In the genomic region with DNA sequence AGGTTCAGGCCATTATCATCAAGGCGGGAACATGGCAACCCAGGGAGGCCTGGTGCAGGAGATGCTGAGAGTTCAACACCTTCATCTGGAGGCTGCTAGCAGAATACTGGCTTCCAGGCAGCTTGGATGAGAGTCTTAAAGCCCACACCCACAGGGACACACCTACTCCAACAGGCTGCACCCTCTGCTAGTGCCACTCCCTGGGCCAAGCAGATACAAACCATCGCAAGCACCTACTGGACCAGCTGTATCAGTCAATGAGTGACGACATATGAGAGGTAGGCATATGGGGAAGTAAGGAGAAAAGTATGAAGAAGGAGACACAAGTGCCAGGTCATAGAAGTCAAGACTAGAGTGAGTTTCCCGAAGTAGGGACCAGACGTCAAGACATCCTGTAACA, we compare ENCODE assay signal across 25 mouse cellular contexts. TPM values are rescaled to one million over a fixed set of nuclear protein-coding genes. Genes with fewer than 3 reads are reported as not detected.
DNase-seq lines count a peak whose midpoint lies in the region; ATAC-seq and TF ChIP-seq lines count a peak whose summit lies in the region.
"Had no signal": no experiment of that assay in that cellular context is flagged by ENCODE, and none has a peak within 500 bp of the region (broad histone marks: within the 10 kb centered on the region; RNA-seq: fewer than 3 reads in every experiment).

No protein-coding gene starts in this region.

- TF ChIP-seq EP300 in stomach, postnatal 0 days (optimal IDR thresholded peaks at IDR 0.05), result no peak

- H3K27ac ChIP-seq in liver, embryonic 15.5 days (replicated peaks), result peak overlapping the region; percentile 94
- H3K27ac ChIP-seq in stomach, postnatal 0 days (replicated peaks), result no peak overlapping the region
- H3K27ac ChIP-seq in midbrain, embryonic 14.5 days (replicated peaks; ENCODE audit: low read depth, low read length), result no peak overlapping the region
- H3K27ac ChIP-seq: embryonic facial prominence, embryonic 10.5 days; forebrain, embryonic 13.5 days; heart, embryonic 13.5 days; hindbrain, postnatal 0 days; lung, embryonic 15.5 days; midbrain, embryonic 13.5 days had no signal

- H3K27me3 ChIP-seq in liver, embryonic 15.5 days, result no peaks in the 10 kb centered on the region
- H3K27me3 ChIP-seq in stomach, postnatal 0 days (ENCODE audit: control insufficient read depth, insufficient read depth, low read length), result no peaks in the 10 kb centered on the region
- H3K27me3 ChIP-seq in midbrain, embryonic 14.5 days (ENCODE audit: control insufficient read depth, insufficient read depth, low read length), result no peaks in the 10 kb centered on the region
- H3K27me3 ChIP-seq: forebrain, embryonic 13.5 days; heart, embryonic 13.5 days; lung, embryonic 15.5 days; megakaryocyte, embryonic 14.5 days; midbrain, embryonic 13.5 days had no signal

- peak; percentile 65 for DNase-seq in c-Kit-negative CD71-positive TER-119-positive erythroid progenitor cells, embryonic 14.5 days (ENCODE audit: low read depth, low spot score)
- peak; percentile 34 for DNase-seq in stomach, postnatal 0 days (ENCODE audit: low spot score)
- no peak for DNase-seq in right cerebral cortex, postnatal 36 days (ENCODE audit: low spot score in 2 of 2)
- DNase-seq in heart, adult 9 months (ENCODE audit: low spot score in 2 of 2), result no peak
- DNase-seq in midbrain, embryonic 14.5 days, result no peak
- DNase-seq: adrenal gland, postnatal 14 days; cerebellum, adult 11 months; cerebellum, postnatal 10 days; gastrocnemius, postnatal 36 days; heart, postnatal 14 days; kidney, adult 9 months; kidney, postnatal 4 days; lung, postnatal 36 days; right cerebral cortex, postnatal 14 days had no signal

- peak overlapping the region; percentile 66 for H3K4me2 ChIP-seq in liver, embryonic 15.5 days
- no peak overlapping the region for H3K4me2 ChIP-seq in stomach, postnatal 0 days (replicated peaks; ENCODE audit: low read depth)
- no peak overlapping the region for H3K4me2 ChIP-seq in midbrain, embryonic 14.5 days (ENCODE audit: low read length)
- H3K4me2 ChIP-seq: forebrain, embryonic 13.5 days; heart, embryonic 13.5 days; lung, embryonic 15.5 days; midbrain, embryonic 13.5 days had no signal

- 40% methylated on average over 5 of the region's 5 CpGs for WGBS in liver, embryonic 15.5 days (ENCODE audit: insufficient replicate concordance)
- 72% methylated on average over 5 of the region's 5 CpGs for WGBS in stomach, postnatal 0 days
- 86% methylated on average over 5 of the region's 5 CpGs for WGBS in midbrain, embryonic 14.5 days

- H3K36me3 ChIP-seq in liver, embryonic 15.5 days (replicated peaks), result peaks cover 9% of the 10 kb centered on the region; the same call in 1 of the 2 replicates
- H3K36me3 ChIP-seq in stomach, postnatal 0 days (ENCODE audit: control insufficient read depth, insufficient read depth, low read length), result no peaks in the 10 kb centered on the region
- H3K36me3 ChIP-seq in midbrain, embryonic 14.5 days (ENCODE audit: control insufficient read depth, insufficient read depth, low read length), result no peaks in the 10 kb centered on the region
- H3K36me3 ChIP-seq: lung, embryonic 15.5 days; midbrain, embryonic 13.5 days had no signal

- no peak for TF ChIP-seq CTCF in stomach, postnatal 0 days (IDR thresholded peaks at IDR 0.05; ENCODE audit: low read depth)

- peak overlapping the region; percentile 36 for H3K4me3 ChIP-seq in liver, embryonic 15.5 days (replicated peaks)
- H3K4me3 ChIP-seq in stomach, postnatal 0 days (ENCODE audit: low read depth, low read length), result no peak overlapping the region
- H3K4me3 ChIP-seq in midbrain, embryonic 14.5 days (replicated peaks; ENCODE audit: low read depth, low read length), result no peak overlapping the region
- H3K4me3 ChIP-seq: embryonic facial prominence, embryonic 10.5 days; forebrain, embryonic 13.5 days; heart, embryonic 13.5 days; lung, embryonic 15.5 days; midbrain, embryonic 13.5 days had no signal

- H3K9me3 ChIP-seq in liver, embryonic 15.5 days (replicated peaks), result no peaks in the 10 kb centered on the region
- H3K9me3 ChIP-seq in stomach, postnatal 0 days (ENCODE audit: control insufficient read depth, low read length), result no peaks in the 10 kb centered on the region
- H3K9me3 ChIP-seq in midbrain, embryonic 14.5 days (ENCODE audit: control insufficient read depth, low read length), result no peaks in the 10 kb centered on the region
- H3K9me3 ChIP-seq: embryonic facial prominence, embryonic 10.5 days; forebrain, embryonic 13.5 days; heart, embryonic 13.5 days; lung, embryonic 15.5 days; megakaryocyte, embryonic 14.5 days; midbrain, embryonic 13.5 days had no signal

- H3K4me1 ChIP-seq in liver, embryonic 15.5 days (replicated peaks), result peaks cover 64% of the 10 kb centered on the region
- peaks cover 3% of the 10 kb centered on the region; the same call in 1 of the 2 replicates for H3K4me1 ChIP-seq in stomach, postnatal 0 days (replicated peaks; ENCODE audit: control insufficient read depth, insufficient read depth)
- peaks cover 11% of the 10 kb centered on the region for H3K4me1 ChIP-seq in midbrain, embryonic 14.5 days (ENCODE audit: control insufficient read depth, insufficient read depth, low read length)

- peak overlapping the region; percentile 40 for H3K9ac ChIP-seq in liver, embryonic 15.5 days
- no peak overlapping the region for H3K9ac ChIP-seq in stomach, postnatal 0 days (ENCODE audit: low read length)
- no peak overlapping the region for H3K9ac ChIP-seq in midbrain, embryonic 14.5 days (replicated peaks; ENCODE audit: low read length)
- H3K9ac ChIP-seq: forebrain, embryonic 13.5 days; heart, embryonic 13.5 days; lung, embryonic 15.5 days; midbrain, embryonic 13.5 days had no signal

- ATAC-seq in erythroid progenitor cell, adult 5-6 weeks (replicated peaks; ENCODE audit: low FRiP score, poor library complexity, severe bottlenecking), result peak; percentile 54
- peak; percentile 51 for ATAC-seq in liver, embryonic 15.5 days (ENCODE audit: insufficient read depth)
- peak; percentile 18; the same call in 1 of the 2 replicates for ATAC-seq in stomach, postnatal 0 days (ENCODE audit: low FRiP score, low TSS enrichment)
- no peak for ATAC-seq in midbrain, embryonic 14.5 days (ENCODE audit: low FRiP score, low TSS enrichment)
- ATAC-seq: activated CD4-positive, CD25-positive, alpha-beta regulatory T cell, adult 4 months; forebrain, embryonic 13.5 days; hindbrain, postnatal 0 days; intestine, embryonic 16.5 days; midbrain, embryonic 13.5 days had no signal

RNA-seq across cellular contexts. Expression of a gene that starts 3.3 kb away (rescaled TPM):
- 75.0 and 75.3 TPM in 2 replicates for total RNA-seq in erythroid progenitor cell, adult 5-6 weeks (2015; ENCODE audit: low replicate concordance)
- total RNA-seq in erythroid progenitor cell, adult 5-6 weeks (2017; ENCODE audit: low replicate concordance), result 22.3 and 26.2 TPM in 2 replicates
- polyA plus RNA-seq in liver, embryonic 15.5 days (2015; fragmentation: Nextera tagmentation; extraction: Ambion mirVana), result 42.5 and 47.5 TPM in 2 replicates
- 35.5 and 35.8 TPM in 2 replicates for polyA plus RNA-seq in stomach, postnatal 0 days (2015; fragmentation: Nextera tagmentation; extraction: Ambion mirVana)
- 22.4 and 22.8 TPM in 2 replicates for polyA plus RNA-seq in midbrain, embryonic 14.5 days (2014; fragmentation: Nextera tagmentation; extraction: Ambion mirVana)

RNA-seq across cellular contexts. Expression of a gene that starts 4.2 kb away (rescaled TPM):
- total RNA-seq in erythroid progenitor cell, adult 5-6 weeks (2015; ENCODE audit: low replicate concordance), result 369 and 467 TPM in 2 replicates
- 572 and 831 TPM in 2 replicates for total RNA-seq in erythroid progenitor cell, adult 5-6 weeks (2017; ENCODE audit: low replicate concordance)
- polyA plus RNA-seq in liver, embryonic 15.5 days (2015; fragmentation: Nextera tagmentation; extraction: Ambion mirVana), result 33.2 and 36.8 TPM in 2 replicates
- polyA plus RNA-seq in stomach, postnatal 0 days (2015; fragmentation: Nextera tagmentation; extraction: Ambion mirVana), result 21.2 and 21.6 TPM in 2 replicates
- 27.2 and 35.4 TPM in 2 replicates for polyA plus RNA-seq in midbrain, embryonic 14.5 days (2014; fragmentation: Nextera tagmentation; extraction: Ambion mirVana)

RNA-seq across cellular contexts. Expression of a gene that starts 12.7 kb away (rescaled TPM):
- 3.8 and 6.8 TPM in 2 replicates for total RNA-seq in erythroid progenitor cell, adult 5-6 weeks (2015; ENCODE audit: low replicate concordance)
- 9.9 TPM in 1 of 2 replicates, not detected in the other for total RNA-seq in erythroid progenitor cell, adult 5-6 weeks (2017; ENCODE audit: low replicate concordance)
- polyA plus RNA-seq in liver, embryonic 15.5 days (2015; fragmentation: Nextera tagmentation; extraction: Ambion mirVana), result 0.83 and 1.1 TPM in 2 replicates
- polyA plus RNA-seq in stomach, postnatal 0 days (2015; fragmentation: Nextera tagmentation; extraction: Ambion mirVana), result 13.1 and 13.6 TPM in 2 replicates
- polyA plus RNA-seq in midbrain, embryonic 14.5 days (2014; fragmentation: Nextera tagmentation; extraction: Ambion mirVana), result 38.8 and 58.1 TPM in 2 replicates

RNA-seq across cellular contexts. Expression of a gene that starts 45.8 kb away (rescaled TPM):
- total RNA-seq in erythroid progenitor cell, adult 5-6 weeks (2015; ENCODE audit: low replicate concordance), result 40.4 and 61.2 TPM in 2 replicates
- total RNA-seq in erythroid progenitor cell, adult 5-6 weeks (2017; ENCODE audit: low replicate concordance), result 96.1 and 102 TPM in 2 replicates
- 15.8 and 17.1 TPM in 2 replicates for polyA plus RNA-seq in liver, embryonic 15.5 days (2015; fragmentation: Nextera tagmentation; extraction: Ambion mirVana)
- polyA plus RNA-seq in stomach, postnatal 0 days (2015; fragmentation: Nextera tagmentation; extraction: Ambion mirVana), result 7.5 and 8.0 TPM in 2 replicates
- 5.9 and 6.3 TPM in 2 replicates for polyA plus RNA-seq in midbrain, embryonic 14.5 days (2014; fragmentation: Nextera tagmentation; extraction: Ambion mirVana)

RNA-seq across cellular contexts. Expression of a gene that starts 45.9 kb away (rescaled TPM):
- 11.3 and 22.7 TPM in 2 replicates for total RNA-seq in erythroid progenitor cell, adult 5-6 weeks (2015; ENCODE audit: low replicate concordance)
- 9.0 and 19.4 TPM in 2 replicates for total RNA-seq in erythroid progenitor cell, adult 5-6 weeks (2017; ENCODE audit: low replicate concordance)
- polyA plus RNA-seq in liver, embryonic 15.5 days (2015; fragmentation: Nextera tagmentation; extraction: Ambion mirVana), result 60.7 and 64.6 TPM in 2 replicates
- 94.9 and 99.0 TPM in 2 replicates for polyA plus RNA-seq in stomach, postnatal 0 days (2015; fragmentation: Nextera tagmentation; extraction: Ambion mirVana)
- polyA plus RNA-seq in midbrain, embryonic 14.5 days (2014; fragmentation: Nextera tagmentation; extraction: Ambion mirVana), result 141 and 148 TPM in 2 replicates

Comparison
In these comparisons a context has a peak if more than half of its experiments do, and no peak if none do; other contexts are left out.
1. DNase-seq: peak in c-Kit-negative CD71-positive TER-119-positive erythroid progenitor cells, embryonic 14.5 days (single experiment) and stomach, postnatal 0 days (single experiment); none in right cerebral cortex, postnatal 36 days (0 of 2), heart, adult 9 months (0 of 2) and midbrain, embryonic 14.5 days (single experiment).